Mouse (Mus musculus): ENCODE results near the gene Specc1. TPM values are rescaled to one million over a fixed set of nuclear protein-coding genes. Genes with fewer than 3 reads are reported as not detected.

Specc1 gene
- polyA plus RNA-seq, 1 experiment = 3.0 TPM

DNA sequence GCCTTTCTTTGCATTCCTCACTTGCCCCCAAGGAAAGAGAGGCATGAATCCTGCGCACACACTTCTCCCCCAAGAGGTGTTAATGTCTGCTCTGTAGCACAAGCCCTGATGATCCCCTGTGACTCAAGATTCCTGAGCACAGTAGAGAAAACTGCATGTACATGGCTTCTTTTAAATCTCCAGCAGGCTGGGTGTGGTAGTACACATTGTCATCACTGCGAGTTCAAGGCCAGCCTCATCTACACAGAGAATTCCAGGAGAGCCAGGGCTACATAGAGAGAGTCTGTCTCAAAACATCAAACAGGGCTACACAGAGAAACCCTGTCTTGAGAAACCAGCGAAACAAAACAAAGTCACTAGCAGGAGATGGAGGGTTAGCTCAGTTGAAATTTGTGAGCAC is 211.6 kb downstream of the Specc1 start:
- no peak for DNase-seq (ENCODE audit: low read depth)

DNA sequence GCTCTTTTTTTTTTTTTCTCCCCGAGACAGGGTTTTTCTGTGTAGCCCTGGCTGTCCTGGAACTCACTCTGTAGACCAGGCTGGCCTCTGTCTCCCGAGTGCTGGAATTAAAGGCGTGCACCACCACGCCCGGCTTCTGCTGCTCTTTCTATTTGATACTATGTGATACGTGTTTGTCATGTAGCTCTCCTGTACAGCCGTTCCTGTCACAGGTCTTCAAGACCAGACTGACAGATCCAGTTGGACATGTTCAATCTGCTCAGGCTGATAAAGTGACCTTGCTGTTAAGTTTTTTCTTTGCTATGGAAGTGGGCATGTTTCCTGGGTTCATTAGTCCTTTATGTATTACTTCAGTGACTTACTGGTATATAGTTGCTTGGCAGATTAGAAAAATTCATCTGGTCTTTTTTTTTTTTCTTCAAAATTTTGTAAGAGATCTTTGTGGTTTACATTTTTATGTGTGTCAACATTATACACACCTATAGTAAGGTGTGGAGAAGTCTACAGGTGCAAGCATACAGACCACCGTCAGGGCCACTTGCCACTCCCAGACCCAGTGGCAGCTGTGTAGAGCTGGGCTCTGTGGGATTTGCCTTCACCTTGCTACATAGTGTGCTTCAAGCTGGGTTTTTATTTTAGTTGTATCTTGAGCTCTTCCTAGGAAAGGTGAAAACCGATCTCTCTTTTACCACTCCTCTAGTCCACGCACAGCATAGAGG is 221.0 kb downstream of the Specc1 start:
- no peak for DNase-seq (ENCODE audit: low read depth)

DNA sequence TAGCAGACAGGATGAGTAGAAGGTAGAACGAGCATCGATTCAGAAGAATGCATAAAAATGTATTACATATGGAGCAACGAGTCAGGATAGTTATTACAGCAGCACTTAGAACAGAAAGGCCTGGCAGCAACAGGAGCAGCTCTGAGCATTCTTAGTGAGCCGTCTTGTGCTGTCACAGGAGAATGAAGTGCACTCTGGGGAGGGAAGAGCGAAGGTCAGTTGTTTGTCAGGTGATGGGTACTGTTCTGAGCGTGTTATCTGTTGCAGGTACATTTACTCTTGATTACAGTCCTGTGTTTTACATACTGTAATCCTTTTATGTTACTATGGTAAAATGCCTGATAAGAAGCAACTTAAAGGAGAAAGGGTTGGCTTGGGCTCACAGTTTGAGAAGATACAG is 224.2 kb downstream of the Specc1 start:
- no peak for DNase-seq (ENCODE audit: low read depth)

DNA sequence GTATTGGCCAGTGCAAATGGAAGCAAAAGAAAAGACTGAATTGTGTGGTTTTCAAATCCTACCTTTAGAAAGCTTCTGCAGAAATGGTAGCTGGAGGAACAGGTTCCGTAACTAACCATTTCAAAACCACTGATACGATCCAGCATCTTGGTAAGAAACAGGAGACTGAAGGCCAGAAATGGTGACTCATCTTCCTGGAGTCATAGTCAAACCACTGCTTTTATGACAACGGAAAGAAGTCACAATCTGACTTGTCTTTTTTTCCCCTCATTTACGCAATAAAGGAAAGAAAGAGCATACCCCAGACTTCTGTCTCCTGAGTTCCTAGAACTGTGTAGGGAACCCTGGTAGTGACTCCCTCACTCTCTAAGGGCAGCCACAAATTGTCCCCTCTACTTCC is 228.3 kb downstream of the Specc1 start:
- DNase-seq (ENCODE audit: low read depth) = peak; percentile 34

DNA sequence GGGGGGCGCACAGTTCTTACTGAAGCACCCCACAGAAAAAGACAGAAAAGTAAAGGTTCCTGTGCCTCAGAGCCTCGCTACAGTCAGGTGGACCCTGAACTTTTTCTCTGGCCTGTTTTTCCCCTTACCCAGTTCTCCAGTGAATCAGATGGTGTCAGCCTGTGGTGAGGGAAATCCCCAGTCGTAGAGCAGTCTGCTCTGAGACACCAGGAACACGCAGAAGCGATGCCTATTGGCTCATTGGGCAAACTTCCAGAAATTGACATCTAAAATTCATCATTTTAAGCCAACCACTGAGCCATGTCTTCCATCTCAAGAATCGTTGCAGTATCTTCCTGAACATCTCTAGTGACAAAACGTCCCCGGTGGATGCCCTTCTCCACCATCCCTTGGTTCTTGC is 230.5 kb downstream of the Specc1 start:
- no peak for DNase-seq (ENCODE audit: low read depth)

DNA sequence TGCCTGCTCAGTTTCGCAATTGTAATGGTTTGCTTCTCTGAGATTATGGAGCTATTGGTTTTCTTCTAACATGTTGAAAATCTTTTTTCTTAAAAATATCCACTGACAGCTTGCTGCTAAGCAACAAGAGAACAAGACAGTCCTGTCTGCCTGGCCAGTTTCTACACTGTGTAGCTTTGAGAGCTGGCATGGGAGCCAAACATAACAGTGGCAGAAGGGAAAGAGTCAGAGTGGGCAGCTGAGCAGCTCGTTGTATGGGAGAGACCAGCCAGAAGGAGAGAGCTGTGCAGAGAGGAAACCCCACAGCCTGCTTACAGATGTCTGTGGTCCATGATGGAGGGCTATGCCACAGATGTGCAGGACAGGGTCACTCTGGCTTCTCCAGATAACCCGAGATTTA is 235.5 kb downstream of the Specc1 start:
- DNase-seq (ENCODE audit: low read depth) = peak; percentile 30

DNA sequence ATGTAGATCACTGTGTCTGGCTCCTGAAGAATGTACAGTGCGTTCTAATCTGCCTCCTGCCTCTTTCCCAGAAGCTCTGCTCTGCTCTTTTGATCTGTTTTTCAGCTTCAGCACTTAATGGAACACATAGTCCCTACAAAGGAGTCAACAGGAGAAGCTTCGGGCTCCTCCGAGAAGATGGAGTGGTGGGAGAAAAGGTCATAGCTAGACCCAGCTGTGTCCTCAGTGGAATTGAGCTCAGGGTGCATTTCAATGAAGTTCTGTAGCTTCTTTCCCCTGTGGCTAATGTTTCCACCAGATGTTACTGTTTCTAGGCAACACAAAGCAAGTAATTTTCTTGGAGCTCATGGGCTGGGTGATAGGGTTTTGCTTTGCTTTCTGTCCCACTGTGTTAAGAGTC is 236.6 kb downstream of the Specc1 start:
- DNase-seq (ENCODE audit: low read depth) = no peak

DNA sequence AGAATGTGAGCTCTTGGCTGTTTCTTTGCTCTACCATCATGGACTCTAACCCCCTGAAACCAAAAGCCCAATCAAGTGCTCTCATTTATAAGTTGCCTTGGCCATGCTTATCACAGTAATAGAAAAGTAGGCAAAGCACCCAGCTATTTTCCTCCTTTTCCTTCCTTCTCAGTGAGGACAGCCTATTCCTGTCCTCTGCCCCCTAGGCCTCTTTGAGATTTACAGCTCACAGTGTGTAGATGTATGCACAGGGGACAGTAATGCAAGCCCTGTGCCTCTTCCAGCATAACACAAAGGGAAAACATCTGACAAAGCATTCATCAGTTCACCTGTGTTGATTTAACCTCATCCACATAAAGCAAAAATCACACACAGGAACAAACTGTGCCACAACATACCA is 237.7 kb downstream of the Specc1 start:
- DNase-seq (ENCODE audit: low read depth) = no peak

DNA sequence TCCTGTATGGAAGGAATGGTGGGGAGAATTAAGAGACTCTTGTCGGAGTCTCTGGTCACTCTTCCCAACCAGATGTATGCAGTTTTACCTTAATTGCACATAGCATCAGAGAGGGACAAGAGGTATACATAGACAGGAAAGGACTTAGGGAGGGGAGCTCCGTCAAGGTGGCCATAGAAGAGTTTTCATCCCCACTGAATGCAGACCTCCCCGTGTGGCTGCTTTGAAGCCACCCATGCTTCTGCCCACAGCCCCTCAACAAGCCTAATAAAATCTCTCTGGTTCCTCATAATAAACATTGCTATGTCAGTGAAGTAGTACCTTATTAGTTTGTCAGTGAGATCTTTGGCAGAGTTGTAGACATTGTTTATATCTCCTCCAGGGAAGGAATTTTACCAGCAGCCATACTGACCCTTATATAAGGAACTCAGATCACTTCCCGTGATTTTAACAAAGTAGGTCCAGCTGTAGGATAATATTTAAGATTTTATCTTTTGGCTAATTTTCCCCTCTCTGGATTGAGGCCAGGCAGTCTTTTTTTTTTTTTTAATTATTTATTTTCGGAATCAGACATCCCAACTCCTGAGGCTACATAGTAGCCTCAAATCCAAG is 244.4 kb downstream of the Specc1 start:
- no peak for DNase-seq (ENCODE audit: low read depth)

DNA sequence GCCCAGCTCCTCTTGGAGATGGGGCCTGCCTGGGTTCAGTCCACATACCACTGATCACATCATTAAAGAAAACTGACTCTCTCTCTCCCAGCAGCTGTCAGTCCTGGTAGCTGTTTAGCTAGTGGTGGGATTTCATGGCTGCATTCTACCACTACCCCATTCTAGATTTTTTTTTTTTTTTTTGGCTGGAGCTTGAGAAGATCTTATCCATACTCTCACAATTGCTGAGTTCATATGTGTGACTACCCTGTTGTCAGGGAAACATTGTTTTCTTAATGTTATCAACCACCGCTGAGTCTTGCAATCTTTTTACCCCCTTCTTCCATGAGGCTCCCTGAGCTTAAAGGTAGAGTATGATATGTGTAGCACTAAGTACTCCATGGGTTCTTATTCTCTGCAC is 246.1 kb downstream of the Specc1 start:
- DNase-seq (ENCODE audit: low read depth) = no peak

DNA sequence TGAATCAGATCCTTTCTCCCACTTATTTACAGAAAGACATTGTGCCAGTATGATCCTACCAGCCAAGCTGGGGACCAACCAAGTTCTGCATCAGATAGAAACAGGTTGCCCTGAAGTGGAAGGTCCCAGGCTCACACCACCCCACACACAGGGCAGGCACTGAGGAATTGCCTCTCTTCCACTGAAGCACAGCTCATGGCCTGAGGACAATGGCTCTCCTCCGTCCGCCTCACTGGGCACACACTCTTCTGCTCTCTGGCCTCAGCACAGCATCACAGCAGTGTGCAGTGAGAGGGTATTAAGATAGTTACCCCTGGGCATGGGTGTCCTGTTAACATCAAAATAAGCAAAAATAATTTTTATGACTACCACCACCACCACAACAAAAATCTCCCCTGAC is 252.5 kb downstream of the Specc1 start:
- DNase-seq (ENCODE audit: low read depth) = no peak

DNA sequence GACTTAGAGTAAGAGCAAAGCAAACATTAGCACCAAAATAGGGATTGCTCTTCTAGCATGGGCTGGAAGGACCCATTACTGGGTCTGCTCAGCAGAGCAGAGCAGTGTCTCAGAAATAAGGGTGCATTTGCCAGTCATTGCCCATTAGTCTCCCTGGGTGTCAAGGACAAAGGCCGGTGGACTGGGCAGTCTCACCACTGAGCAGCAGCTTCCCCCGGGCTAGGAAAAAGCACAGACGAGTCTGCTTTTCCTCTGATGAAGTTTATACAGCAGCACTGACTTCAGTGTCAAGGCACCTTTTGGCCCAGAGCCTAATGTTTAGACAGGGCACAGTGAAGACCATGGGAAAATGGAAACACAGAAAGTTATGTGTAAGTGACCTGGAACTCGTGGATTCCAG is 253.3 kb downstream of the Specc1 start:
- DNase-seq (ENCODE audit: low read depth) = no peak

DNA sequence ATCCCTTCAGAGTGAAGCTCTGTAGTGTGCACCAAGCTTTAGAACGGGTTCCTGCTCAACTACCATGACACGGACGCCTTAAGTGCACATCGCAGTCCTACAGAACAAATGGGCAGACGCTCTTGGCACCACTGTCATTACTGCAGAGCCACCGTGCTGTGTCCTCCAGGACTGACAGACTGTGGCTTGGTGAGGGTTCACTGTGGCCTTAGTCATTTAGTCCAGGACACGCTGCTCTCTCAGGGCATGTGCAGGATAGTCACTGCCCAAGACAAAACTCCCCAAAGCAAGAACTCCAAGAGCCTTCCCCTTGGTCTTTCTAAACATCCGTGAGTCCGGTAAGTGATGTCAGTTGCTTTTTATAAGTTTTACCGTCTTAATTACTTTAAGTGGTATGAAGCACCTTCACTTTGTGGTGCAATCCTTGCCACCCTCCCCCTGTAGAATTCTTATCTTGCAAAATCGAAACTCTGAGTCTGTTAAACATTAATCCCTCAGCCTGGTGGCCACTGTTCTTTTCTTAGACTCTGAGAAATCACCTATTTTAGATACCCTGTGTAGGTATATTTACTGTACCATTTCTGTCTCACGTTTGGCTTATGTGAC is 256.9 kb downstream of the Specc1 start:
- DNase-seq (ENCODE audit: low read depth) = no peak

DNA sequence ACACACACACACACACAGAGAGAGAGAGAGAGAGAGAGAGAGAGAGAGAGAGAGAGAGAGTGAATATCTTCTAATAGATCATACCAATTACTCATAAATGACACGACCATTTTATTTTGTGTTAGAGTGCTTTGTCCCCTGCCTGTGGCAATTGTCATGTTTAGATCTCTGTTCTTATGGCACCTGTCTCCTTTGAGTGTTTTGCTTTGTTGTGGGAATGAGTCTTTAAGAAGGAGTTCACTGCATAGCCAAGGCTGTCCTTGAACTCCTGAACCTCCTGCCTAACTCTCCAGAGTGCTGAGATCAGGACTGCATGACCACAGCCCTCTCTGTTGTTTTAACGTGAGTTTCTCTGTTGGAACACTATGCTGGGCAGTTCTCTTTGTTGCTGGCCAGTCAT is 258.5 kb downstream of the Specc1 start:
- no peak for DNase-seq (ENCODE audit: low read depth)

DNA sequence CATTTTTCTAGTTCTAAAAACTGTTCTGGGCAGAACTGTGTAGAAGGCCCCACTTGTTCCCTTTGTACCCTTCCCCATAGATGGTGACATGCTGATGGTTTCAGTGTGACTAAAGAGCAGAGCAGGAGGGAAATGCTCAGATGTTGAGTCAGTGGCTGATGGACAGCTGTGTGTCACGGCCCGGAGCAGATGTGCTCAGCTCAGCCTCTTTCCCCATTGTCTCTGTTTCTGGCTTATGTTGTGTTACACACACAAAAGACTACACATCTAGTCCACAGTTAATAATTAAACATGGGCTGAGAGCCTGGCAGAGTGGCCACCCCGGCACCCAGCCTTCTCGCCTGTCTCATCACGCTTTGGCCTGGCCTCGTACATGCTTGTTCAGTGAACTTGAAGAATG is 261.2 kb downstream of the Specc1 start:
- DNase-seq (ENCODE audit: low read depth) = no peak

DNA sequence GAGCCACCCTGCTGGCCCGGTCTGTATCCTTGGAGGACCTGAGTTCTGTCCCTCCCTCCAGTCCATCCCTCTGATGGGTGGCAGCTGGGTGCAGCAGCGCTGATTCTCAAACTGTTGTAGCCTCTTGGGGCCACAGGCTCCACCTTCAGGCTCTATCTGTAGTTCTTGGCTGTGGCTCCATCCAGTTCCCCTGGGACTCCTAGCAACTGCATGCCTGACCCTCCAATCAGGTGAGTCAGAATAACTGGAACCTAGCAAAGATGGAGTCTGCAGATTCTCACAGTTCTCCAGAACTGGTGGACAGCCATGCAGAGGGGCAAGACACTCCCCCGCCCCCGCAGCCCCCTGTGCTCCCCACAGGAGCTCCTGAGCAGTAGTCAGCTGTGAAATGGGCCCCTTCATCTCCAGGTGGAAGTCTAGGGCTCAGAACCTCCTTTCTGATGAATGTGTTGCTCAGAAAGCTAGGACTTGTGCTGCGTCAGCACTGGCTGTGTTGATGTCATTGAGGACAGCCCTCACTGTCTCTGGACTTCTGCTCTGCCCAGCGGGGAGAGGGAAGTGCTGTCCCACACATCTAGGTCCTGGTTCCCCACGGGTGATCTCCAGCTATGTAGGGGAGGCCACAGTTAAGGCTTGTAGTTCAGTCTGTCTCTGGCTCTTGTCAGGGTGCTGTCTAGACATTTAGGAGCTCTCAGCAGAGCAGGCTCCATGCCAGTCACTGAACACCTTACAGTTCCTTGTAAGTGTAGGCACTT is 264.4 kb downstream of the Specc1 start:
- no peak for DNase-seq (ENCODE audit: low read depth)

DNA sequence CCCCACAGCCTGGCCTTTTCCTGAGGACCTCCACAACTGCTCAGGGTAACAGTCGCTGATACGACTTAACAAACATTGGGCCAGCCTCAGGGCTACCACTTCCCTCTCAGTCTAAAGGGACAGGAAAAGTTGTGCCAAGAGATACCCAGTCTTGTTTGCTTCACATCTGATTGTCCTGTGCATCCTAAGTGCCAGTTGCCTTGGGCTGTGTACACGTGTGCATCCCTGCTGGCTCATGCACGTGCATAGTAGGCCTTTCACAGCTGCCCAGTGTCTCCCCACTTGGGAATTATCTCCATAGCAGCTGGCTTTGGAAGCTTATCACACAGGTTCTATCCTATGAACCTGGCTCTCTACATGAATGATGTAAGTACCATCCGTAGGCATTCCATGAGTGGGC is 266.9 kb downstream of the Specc1 start:
- DNase-seq (ENCODE audit: low read depth) = no peak

DNA sequence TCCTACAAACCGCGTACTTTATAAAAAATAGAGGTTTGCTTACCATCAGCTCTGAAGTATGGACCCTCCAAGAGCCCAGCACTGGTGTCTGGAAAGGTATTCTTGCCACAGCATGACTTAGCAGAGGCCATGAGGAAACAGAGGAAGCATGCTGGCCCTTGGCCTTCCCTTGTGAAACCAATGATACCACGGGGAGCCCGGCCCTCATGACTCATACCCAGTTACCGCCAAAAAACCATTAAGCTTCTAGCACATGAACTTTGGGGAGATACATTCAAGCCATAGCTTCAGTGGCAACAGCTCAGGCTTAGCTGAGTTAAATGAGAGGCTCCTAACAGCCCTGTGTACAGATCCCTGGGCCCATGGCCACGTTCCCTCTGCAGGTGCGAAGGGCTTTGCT is 267.4 kb downstream of the Specc1 start:
- DNase-seq (ENCODE audit: low read depth) = no peak

DNA sequence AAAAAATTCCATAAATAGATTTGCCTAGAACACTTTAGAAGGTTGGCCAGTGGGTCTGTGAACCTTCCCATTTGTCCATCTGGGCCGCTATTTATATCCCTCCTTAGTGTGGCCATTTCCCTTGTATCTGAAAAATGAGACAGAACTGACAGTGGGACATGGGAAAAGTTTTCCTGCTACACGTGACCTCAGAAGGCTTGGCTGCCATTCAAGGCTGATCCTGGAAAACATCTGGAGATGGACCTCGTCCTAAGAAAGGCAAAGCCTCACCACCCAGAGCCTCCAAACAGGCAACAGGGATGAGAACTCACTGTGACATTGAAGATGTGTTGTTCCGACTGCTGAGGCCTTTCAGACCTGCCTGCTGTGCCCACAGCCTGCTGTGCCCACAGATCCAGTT is 268.2 kb downstream of the Specc1 start:
- DNase-seq (ENCODE audit: low read depth) = no peak

DNA sequence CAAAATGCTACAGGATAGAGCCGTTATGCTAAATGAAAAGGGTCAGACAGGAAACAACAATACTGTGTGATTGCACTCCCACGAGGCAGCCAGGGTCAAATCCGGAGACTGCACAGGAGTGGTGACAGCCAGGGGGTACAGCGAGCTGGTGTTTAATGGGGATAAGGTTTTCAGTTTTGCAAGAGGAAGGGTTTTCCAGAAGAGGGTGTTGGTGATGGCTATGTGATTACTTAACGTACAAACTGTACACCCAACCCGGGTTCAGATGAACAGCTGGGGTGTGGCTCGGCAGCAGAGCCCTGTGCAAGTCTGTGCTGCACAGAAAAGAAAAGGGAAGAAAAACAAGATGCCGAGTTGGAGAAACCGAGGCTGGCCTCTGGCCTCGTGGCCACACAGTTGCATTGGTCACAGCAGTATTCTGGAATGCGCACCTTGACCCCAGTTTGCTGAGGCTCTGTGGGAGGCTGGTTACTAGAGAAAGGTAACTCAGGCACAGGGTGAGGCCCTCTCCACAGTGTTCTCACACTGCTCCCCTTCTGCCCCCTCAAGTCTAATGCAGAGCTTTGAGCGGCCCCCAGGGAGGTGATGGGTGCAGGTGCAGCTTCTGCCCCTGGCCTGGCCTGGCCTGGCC is 284.2 kb downstream of the Specc1 start:
- DNase-seq (ENCODE audit: low read depth) = no peak

DNA sequence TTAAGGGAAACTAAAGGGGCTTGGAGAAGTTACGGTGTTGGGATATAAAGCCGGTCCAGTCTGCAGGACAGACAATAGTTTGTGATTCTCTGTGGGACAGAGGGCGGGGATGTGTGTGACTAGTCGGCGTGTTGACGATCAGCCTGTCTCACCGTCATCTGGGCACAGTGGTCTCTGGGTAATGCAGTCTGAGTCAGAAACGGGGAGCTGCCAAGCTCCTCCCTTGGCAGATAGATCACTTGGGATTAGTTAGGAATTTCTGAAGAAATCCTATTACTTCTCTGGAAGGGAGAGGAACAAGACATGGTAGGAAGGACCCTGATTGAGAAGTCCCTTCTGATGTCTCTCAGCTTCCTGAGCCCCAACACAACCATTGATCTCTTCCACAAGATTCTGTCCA is 287.3 kb downstream of the Specc1 start:
- no peak for DNase-seq (ENCODE audit: low read depth)

DNA sequence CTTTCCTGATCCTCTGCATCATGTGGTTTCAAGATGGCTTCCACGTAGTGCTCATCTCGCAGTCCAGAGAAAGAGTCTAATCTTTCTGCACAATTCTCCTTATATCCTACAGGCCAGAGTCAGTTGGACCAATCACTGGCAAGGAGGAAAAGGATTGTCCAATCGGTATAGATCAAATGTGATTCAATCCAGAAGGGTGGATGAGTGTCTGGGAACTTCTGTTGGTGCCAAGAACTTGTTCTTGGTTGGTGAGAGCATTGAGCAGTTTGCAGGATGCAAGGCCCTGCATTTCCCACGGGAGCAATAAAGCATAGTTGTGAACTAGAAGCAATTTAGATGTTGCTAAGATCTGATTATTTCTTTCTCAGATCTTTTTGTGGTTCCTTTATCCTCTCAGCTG is 287.9 kb downstream of the Specc1 start:
- DNase-seq (ENCODE audit: low read depth) = no peak
